Mouse (Mus musculus) heart, postnatal 4 days (tissue): ENCODE data around the gene Spint3. TPM values are rescaled to one million over a fixed set of nuclear protein-coding genes. Genes with fewer than 3 reads are reported as not detected.
"Not testable (repeated sequence)": the region's sequence is repeated elsewhere in the genome, so short reads cannot be mapped to it uniquely, and the experiment has no call there.

Source experiments
- DNase-seq: peaks from one replicate; pipeline ENCODE4 v3.0.0; 2021
- total RNA-seq, 2 experiments: library from RNA; stranded (reverse); gene quantifications; 2 replicates each; pipeline ENCODE4 v1.2.3; 2021

The Spint3 gene
- total RNA-seq, result not detected

DNA sequence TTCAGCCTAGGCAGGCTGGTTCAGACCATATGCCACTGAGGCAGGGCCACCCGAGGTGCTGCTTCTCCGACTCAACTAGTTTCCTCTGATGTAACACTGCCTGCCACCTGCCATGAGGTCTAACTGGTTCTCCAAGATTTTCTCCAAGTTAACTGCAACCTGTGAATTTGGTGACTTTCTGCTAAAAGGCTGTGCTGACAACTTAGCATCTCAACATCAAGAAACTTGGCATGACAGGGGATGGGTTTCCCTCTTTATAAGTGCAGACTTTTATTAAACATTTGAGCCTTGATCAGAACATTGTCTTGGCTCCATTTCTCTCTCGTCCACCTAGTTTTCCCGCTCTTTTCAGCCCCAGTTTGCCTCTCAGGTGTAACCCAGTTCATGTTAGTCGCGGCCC, at the start of gene Spint3:
Gene Spint3 (minus strand): TSS at position 101 of the 400 bp plus-strand sequence.
- not testable (repeated sequence) for DNase-seq

- no peak for DNase-seq
These were observed 48.5 kb upstream of the Spint3 start for GRCm38 (mm10) chr2:164621775-164622174.

- no peak for DNase-seq
These were observed 45.8 kb upstream of the Spint3 start for GRCm38 (mm10) chr2:164619050-164619449.

DNA sequence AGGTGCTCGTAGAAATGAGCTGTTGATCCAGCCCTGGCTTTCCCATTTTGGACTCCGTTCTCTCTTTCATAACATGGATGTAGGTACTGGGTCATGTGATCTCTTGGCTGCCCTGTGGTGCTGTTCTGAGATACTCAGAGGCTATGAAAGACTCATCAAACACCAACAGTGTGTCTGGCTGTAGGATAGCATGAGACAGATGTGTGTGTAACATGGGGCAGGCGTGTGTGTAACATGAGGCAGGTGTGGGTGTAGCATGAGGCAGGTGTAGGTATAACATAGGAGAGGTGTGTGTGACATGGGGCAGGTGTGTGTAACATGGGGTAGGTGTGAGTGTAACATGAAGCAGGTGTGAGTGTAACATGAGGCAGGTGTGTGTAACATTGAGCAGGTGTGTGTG, 42.1 kb upstream of the Spint3 start:
- no peak for DNase-seq

DNA sequence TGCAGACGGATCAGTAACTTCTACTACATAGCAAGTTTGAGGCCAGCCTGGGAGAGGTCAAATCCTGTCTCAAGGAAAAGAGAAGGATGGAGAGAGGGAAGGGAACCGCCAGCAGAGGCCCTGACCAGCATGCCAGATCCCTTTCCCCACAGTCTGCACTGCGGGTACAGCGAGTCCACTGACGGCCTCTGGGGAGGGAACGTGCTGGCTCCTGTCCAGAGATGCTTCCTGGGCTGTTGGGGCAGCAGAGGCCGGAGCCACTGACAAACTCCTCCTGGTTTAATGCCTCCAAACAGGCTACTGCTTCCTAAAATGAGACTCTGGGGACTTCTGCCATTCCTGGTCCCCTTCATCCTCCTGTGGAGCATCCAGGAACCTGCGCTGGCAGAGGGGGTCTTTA, 40.2 kb upstream of the Spint3 start, which contains the start of the genes Wfdc6b and Wfdc8:
Gene Wfdc6b (plus strand): TSS at position 52 of the 400 bp plus-strand sequence.
Gene Wfdc8 (minus strand): TSS at position 156 of the 400 bp plus-strand sequence.
- peak; percentile 55 for DNase-seq

DNA sequence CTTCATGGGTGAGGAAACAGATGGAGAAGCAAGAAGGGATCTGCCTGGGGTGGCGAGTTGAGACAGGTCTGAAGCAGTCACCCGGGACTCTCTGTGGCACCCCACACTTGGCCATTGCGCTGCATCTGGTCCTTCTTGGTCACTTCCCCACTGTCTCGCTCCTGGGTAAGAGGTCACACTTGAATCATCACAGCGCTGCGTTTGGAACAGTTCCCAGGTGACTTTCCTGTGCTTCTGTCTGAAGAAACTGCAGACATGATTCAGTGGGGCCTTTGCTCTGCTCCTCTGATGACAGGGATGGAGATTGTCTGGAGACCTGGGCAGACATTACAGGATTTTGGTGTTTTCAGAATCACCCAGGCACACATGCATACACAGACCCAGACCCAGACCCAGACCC, 35.5 kb upstream of the Spint3 start:
- DNase-seq, result no peak

- DNase-seq, result no peak
These were observed 31.2 kb upstream of the Spint3 start for GRCm38 (mm10) chr2:164604411-164604810.

DNA sequence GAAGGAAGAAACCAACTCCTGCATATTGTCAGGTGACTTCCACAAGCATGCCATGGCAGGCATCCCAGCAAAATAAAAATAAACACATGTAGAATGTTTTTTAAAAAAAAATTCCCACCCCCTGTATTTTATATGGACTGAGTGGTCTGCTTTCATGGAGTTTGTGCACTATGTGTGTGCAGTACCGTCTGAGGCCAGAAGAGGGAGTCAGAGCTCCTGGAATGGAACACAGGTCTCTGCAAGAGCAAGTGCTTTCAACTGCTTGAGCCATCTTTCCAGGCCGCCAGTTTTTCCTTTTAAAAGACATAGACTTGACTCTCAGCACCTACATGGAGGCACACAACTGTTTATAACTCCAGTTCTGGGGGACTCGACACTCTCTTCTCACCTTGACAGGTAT, 30.2 kb upstream of the Spint3 start:
- DNase-seq, result no peak

DNA sequence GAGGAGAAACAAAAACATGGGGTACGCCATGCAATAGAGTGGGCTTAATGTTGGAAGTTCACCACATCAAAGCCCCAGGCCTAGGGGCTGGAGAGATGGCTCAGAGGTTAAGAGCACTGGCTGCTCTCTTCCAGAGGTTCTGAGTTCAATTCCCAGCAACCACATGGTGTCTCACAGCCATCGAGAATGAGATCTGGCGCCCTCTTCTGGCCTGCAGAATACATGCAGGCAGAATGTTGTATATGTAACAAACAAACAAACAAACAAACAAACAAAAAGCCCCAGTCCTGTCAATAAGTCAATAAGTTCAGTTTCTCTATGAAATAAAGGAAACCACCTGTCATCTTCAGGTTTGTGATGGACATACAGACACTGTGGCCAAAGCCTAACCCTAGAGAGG, 26.9 kb upstream of the Spint3 start:
- DNase-seq, result no peak

- DNase-seq, result no peak
These were observed 20.2 kb upstream of the Spint3 start, which contains the start of gene Eppin for GRCm38 (mm10) chr2:164593494-164593893. Gene Eppin (minus strand): TSS chr2:164593594.

DNA sequence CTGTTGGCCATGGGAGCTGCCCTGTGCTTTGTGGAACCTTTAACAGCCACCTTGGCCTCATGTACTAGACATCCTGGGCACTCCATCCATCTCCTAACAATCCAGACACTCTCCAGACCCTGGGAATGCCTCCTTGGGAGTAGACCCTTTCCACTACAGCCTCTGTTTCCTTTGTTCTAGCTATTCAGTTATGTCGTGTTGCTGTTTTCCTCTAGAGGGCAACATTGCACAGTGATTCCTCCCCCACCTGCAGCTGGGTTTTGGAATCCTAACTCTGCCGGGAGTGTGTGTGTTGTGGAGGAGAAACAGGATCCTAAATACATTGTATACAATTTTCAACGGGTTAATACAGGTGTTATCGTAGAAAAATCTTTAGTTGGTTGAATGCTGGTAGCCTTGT, 18.8 kb upstream of the Spint3 start:
- DNase-seq, result peak; percentile 35

DNA sequence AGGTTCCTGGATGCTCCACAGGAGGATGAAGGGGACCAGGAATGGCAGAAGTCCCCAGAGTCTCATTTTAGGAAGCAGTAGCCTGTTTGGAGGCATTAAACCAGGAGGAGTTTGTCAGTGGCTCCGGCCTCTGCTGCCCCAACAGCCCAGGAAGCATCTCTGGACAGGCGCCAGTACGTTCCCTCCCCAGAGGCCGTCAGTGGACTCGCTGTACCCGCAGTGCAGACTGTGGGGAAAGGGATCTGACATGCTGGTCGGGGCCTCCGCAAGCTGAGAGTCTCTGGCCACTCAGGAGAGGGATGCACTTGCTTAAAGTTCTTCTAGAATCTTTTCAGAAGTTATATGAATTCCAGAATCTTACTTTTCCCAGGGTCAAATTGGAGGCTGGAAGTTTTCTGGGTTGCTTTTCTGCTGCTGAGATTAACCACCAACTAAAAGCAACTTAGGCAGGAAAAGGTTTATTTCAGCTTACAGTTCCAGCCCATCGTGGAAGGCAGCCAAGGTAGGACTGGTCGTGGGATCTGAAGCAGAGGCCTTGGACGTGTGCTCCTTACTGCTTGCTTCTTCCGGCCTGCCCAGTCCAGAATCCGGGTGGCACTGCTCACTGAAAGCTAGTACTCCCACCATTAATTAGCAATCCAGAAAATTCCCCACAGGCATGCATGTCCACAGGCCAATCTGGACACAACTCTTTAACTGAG, 11.9 kb upstream of the Spint3 start, which contains the start of gene Wfdc6a:
Gene Wfdc6a (minus strand): TSS at position 423 of the 701 bp plus-strand sequence.
- DNase-seq, result peak; percentile 25

- no peak for DNase-seq
These were observed 5.8 kb downstream of the Spint3 start for GRCm38 (mm10) chr2:164567460-164567859.

DNA sequence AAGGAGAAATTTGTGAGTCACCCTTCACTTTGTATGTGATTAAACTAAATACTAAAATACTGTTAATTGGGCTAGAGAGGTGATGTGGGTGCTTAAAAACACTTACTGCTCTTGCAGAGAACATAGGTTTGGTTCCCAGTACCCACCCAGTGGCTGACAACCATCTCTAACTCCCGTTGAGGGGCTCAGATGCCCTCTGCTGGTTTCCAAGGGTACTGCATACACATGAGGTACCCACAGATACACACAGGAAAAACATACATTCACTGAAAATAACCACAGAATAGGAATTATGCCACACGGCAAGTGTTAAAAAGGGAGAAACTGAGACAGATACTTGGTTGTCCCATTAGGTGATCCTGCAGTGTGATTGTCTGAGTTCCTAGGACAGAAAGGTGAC, 6.3 kb downstream of the Spint3 start:
- DNase-seq, result no peak

GRCm38 (mm10) chr2:164564346-164564745, 8.9 kb downstream of the Spint3 start:
- DNase-seq, result no peak

GRCm38 (mm10) chr2:164563339-164564038, 9.8 kb downstream of the Spint3 start:
- peak; percentile 38 for DNase-seq

DNA sequence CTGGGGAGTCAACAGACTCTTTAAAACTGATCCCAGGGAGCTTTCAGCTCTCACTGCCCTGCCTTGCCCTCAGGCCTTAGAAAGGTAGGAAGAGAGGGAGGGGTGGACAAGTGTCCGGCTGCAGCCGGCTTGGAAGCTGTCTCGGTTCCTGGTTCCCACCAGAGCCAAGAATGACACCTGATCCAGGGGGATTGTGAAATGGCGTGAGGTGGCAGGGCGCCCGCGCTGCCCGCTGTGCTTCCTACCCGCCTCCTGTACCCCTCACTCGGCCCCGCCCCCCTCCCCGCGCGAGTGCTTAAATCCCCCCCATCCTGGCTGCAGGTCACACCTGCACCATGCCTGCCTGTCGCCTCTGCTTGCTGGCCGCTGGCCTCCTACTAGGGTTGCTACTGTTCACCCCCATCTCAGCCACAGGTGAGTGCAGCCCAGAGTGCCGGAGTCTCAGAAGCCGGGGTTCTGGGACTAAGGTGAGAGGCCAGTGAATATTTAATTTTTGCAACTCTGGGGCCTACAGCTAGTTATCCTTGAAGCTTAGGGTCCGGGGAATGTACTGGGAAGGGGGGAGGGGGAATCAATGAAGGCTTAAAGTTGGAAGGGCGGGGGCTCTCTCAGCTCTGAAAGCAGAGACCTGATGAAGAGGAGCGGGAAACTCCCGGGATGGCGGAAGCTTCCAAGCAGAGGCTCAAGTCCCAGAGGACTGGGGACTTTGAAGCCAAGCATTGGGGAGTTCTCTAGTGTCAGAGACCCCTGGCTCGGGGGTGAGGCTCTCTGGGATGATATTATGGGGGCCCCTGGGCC, 10.7 kb downstream of the Spint3 start, which contains the start of gene Wfdc2:
Gene Wfdc2 (plus strand): TSS at position 23 of the 798 bp plus-strand sequence.
- no peak for DNase-seq

DNA sequence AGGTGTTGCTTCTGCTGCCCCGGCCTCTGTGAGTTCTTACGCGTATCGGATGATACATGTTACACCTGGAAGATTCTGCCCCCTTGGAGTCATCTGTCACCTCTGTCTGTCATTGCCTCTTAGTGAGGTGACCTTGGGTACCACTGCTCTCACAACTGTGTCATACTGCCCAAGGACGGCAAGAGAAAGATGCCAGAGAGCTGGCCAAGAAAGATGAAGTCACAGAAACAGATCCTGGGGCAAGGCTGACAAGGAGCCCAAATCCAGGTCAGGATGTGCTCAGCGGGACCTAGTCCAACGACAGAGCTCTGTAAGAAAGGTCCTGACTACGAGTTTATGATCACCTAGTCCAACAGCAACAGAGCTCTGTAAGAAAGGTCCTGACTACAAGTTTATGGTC, 13.2 kb downstream of the Spint3 start:
- no peak for DNase-seq

- DNase-seq, result no peak
These were observed 14.1 kb downstream of the Spint3 start for GRCm38 (mm10) chr2:164558991-164559645.

DNA sequence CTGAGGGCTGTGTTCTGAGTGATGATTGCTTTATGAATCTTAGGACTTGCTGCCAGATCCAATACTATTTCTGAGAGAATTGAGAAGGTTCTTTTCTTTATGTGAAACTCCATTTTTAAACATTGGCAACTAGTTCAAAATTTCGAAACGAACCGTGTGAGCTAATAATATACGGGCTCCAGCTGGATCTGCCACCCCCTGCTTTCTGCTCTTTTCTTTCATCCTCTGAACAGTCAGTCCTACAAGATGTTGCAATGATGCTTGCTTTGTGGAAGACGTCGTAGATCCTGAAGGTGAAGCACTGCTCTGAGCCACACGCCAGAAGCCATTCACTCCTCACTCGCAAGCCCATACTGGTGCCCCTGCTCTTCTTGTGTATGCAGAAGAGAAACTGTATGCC, 14.8 kb downstream of the Spint3 start:
- DNase-seq, result no peak

- no peak for DNase-seq
These were observed 21.8 kb downstream of the Spint3 start for GRCm38 (mm10) chr2:164551502-164551901.

GRCm38 (mm10) chr2:164550895-164551269, 22.4 kb downstream of the Spint3 start:
- no peak for DNase-seq
